Mouse (Mus musculus): ENCODE results near the gene Acp1. TPM values are rescaled to one million over a fixed set of nuclear protein-coding genes. Genes with fewer than 3 reads are reported as not detected.

Gene Acp1
- polyA plus RNA-seq (2011; ENCODE audit: insufficient read length, low read depth, missing spikeins) = 88.8 and 90.3 TPM in 2 replicates

- peak within 1 kb of the TSS; percentile 34 for H3K27ac ChIP-seq (ENCODE audit: insufficient read depth, low read length)
- peak; percentile 91 for TF ChIP-seq POLR2A (IDR thresholded peaks at IDR 0.05; ENCODE audit: low read depth, low read length)
- no peak for TF ChIP-seq CTCF (IDR thresholded peaks at IDR 0.05; ENCODE audit: borderline replicate concordance, insufficient read depth, low read length)
- H3K4me1 ChIP-seq (ENCODE audit: control insufficient read depth, insufficient read depth, low read length) = no peaks in the 10 kb centered on the region
- H3K4me3 ChIP-seq (ENCODE audit: insufficient read depth, low read length) = peak within 1 kb of the TSS; percentile 85
These were observed at the start of gene Acp1, which contains the start of gene Sh3yl1 for GRCm38 (mm10) chr12:30911261-30912047. TSS of gene Acp1 (minus strand) at chr12:30911589. TSS of gene Sh3yl1 (plus strand) at chr12:30911668.

GRCm38 (mm10) chr12:30944197-30944596 lies 32.8 kb upstream of the Acp1 start:
- no peaks in the 10 kb centered on the region for H3K4me1 ChIP-seq (ENCODE audit: control insufficient read depth, insufficient read depth, low read length)
- H3K4me3 ChIP-seq (ENCODE audit: insufficient read depth, low read length) = no peak overlapping the region
- no peak overlapping the region for H3K27ac ChIP-seq (ENCODE audit: insufficient read depth, low read length)
- TF ChIP-seq CTCF (IDR thresholded peaks at IDR 0.05; ENCODE audit: borderline replicate concordance, insufficient read depth, low read length) (no peak), POLR2A (IDR thresholded peaks at IDR 0.05; ENCODE audit: low read depth, low read length) (no peak)

GRCm38 (mm10) chr12:30943057-30943986 lies 31.9 kb upstream of the Acp1 start:
- no peak overlapping the region for H3K4me3 ChIP-seq (ENCODE audit: insufficient read depth, low read length)
- no peak overlapping the region for H3K27ac ChIP-seq (ENCODE audit: insufficient read depth, low read length)
- no peaks in the 10 kb centered on the region for H3K4me1 ChIP-seq (ENCODE audit: control insufficient read depth, insufficient read depth, low read length)
- TF ChIP-seq POLR2A (IDR thresholded peaks at IDR 0.05; ENCODE audit: low read depth, low read length) = no peak
- TF ChIP-seq CTCF (IDR thresholded peaks at IDR 0.05; ENCODE audit: borderline replicate concordance, insufficient read depth, low read length) = no peak

GRCm38 (mm10) chr12:30936899-30937298 lies 25.5 kb upstream of the Acp1 start:
- Histone ChIP-seq H3K4me3 (ENCODE audit: insufficient read depth, low read length) (no peak overlapping the region), H3K27ac (ENCODE audit: insufficient read depth, low read length) (no peak overlapping the region), H3K4me1 (ENCODE audit: control insufficient read depth, insufficient read depth, low read length) (no peaks in the 10 kb centered on the region)
- no peak for TF ChIP-seq CTCF (IDR thresholded peaks at IDR 0.05; ENCODE audit: borderline replicate concordance, insufficient read depth, low read length)
- no peak for TF ChIP-seq POLR2A (IDR thresholded peaks at IDR 0.05; ENCODE audit: low read depth, low read length)

- TF ChIP-seq CTCF (IDR thresholded peaks at IDR 0.05; ENCODE audit: borderline replicate concordance, insufficient read depth, low read length) (no peak), POLR2A (IDR thresholded peaks at IDR 0.05; ENCODE audit: low read depth, low read length) (no peak)
- H3K4me1 ChIP-seq (ENCODE audit: control insufficient read depth, insufficient read depth, low read length) = no peaks in the 10 kb centered on the region
- H3K4me3 ChIP-seq (ENCODE audit: insufficient read depth, low read length) = no peak overlapping the region
- no peak overlapping the region for H3K27ac ChIP-seq (ENCODE audit: insufficient read depth, low read length)
These were observed 21.9 kb upstream of the Acp1 start for GRCm38 (mm10) chr12:30933299-30933698.

GRCm38 (mm10) chr12:30928182-30928581 lies 16.8 kb upstream of the Acp1 start:
- H3K4me1 ChIP-seq (ENCODE audit: control insufficient read depth, insufficient read depth, low read length) = no peaks in the 10 kb centered on the region

GRCm38 (mm10) chr12:30922401-30922800 lies 11.0 kb upstream of the Acp1 start:
- TF ChIP-seq POLR2A (IDR thresholded peaks at IDR 0.05; ENCODE audit: low read depth, low read length) (no peak), CTCF (IDR thresholded peaks at IDR 0.05; ENCODE audit: borderline replicate concordance, insufficient read depth, low read length) (no peak)
- Histone ChIP-seq H3K4me3 (ENCODE audit: insufficient read depth, low read length) (no peak overlapping the region), H3K4me1 (ENCODE audit: control insufficient read depth, insufficient read depth, low read length) (no peaks in the 10 kb centered on the region), H3K27ac (ENCODE audit: insufficient read depth, low read length) (no peak overlapping the region)

More at GRCm38 (mm10) chr12:30928182-30928581, 16.8 kb upstream of the Acp1 start:
- H3K27ac ChIP-seq (ENCODE audit: insufficient read depth, low read length) = no peak overlapping the region
- no peak for TF ChIP-seq CTCF (IDR thresholded peaks at IDR 0.05; ENCODE audit: borderline replicate concordance, insufficient read depth, low read length)
- TF ChIP-seq POLR2A (IDR thresholded peaks at IDR 0.05; ENCODE audit: low read depth, low read length) = no peak
- no peak overlapping the region for H3K4me3 ChIP-seq (ENCODE audit: insufficient read depth, low read length)

GRCm38 (mm10) chr12:30912840-30913239 lies 1.5 kb upstream of the Acp1 start:
- TF ChIP-seq POLR2A (IDR thresholded peaks at IDR 0.05; ENCODE audit: low read depth, low read length) (no peak), CTCF (IDR thresholded peaks at IDR 0.05; ENCODE audit: borderline replicate concordance, insufficient read depth, low read length) (no peak)
- Histone ChIP-seq H3K27ac (ENCODE audit: insufficient read depth, low read length) (no peak overlapping the region), H3K4me1 (ENCODE audit: control insufficient read depth, insufficient read depth, low read length) (no peaks in the 10 kb centered on the region), H3K4me3 (ENCODE audit: insufficient read depth, low read length) (no peak overlapping the region)

GRCm38 (mm10) chr12:30912048-30912381 lies 626 bp upstream of the Acp1 start:
- Histone ChIP-seq H3K27ac (ENCODE audit: insufficient read depth, low read length) (no peak overlapping the region), H3K4me1 (ENCODE audit: control insufficient read depth, insufficient read depth, low read length) (no peaks in the 10 kb centered on the region), H3K4me3 (ENCODE audit: insufficient read depth, low read length) (peak overlapping the region; percentile 78)
- TF ChIP-seq CTCF (IDR thresholded peaks at IDR 0.05; ENCODE audit: borderline replicate concordance, insufficient read depth, low read length) (no peak), POLR2A (IDR thresholded peaks at IDR 0.05; ENCODE audit: low read depth, low read length) (no peak)

Measured in embryonic fibroblast, embryonic 13.5 days (primary cell).